Mouse (Mus musculus) adrenal gland, adult 2 months (tissue): Measurements from ENCODE around the gene Glipr1. TPM values are rescaled to one million over a fixed set of nuclear protein-coding genes. Genes with fewer than 3 reads are reported as not detected.

Source experiments
- DNase-seq: peaks from one replicate; pipeline ENCODE4 v3.0.0; 2021
- polyA plus RNA-seq: library from polyadenylated mRNA; depleted of rRNA; stranded (reverse); fragments of >200 nt; gene quantifications from 2 replicates; pipeline ENCODE4 v1.2.3, GENCODE M21; 2012; rRNA removed
- total RNA-seq, 2 experiments: library from RNA; stranded (reverse); gene quantifications; 2 replicates each; pipeline ENCODE4 v1.2.3; 2021

Glipr1 gene
- total and polyA plus RNA-seq, 3 experiments = 0.67 to 4.6 (median 2.9) TPM

GRCm38 (mm10) chr10:111960459-111960858, 42.0 kb downstream of the Glipr1 start:
- DNase-seq = no peak

- no peak for DNase-seq
Observed at GRCm38 (mm10) chr10:111959353-111959752, 43.1 kb downstream of the Glipr1 start.

- DNase-seq = no peak
Observed at GRCm38 (mm10) chr10:111958046-111958421, 44.4 kb downstream of the Glipr1 start.

GRCm38 (mm10) chr10:111957271-111958045, 45.0 kb downstream of the Glipr1 start:
- peak; percentile 66 for DNase-seq

- DNase-seq = no peak
Observed at GRCm38 (mm10) chr10:111955836-111956235, 46.6 kb downstream of the Glipr1 start.

- no peak for DNase-seq
Observed at GRCm38 (mm10) chr10:111949008-111949407, 53.4 kb downstream of the Glipr1 start.

- no peak for DNase-seq
Observed at GRCm38 (mm10) chr10:111948041-111948440, 54.4 kb downstream of the Glipr1 start.

- no peak for DNase-seq
Observed at GRCm38 (mm10) chr10:111945563-111945962, 56.9 kb downstream of the Glipr1 start.

GRCm38 (mm10) chr10:111943026-111943425, 59.4 kb downstream of the Glipr1 start:
- DNase-seq = no peak

- DNase-seq = no peak
Observed at GRCm38 (mm10) chr10:111937146-111937534, 65.3 kb downstream of the Glipr1 start.

- peak; percentile 69 for DNase-seq
Observed at GRCm38 (mm10) chr10:111936491-111937145, 65.8 kb downstream of the Glipr1 start.

GRCm38 (mm10) chr10:111936021-111936420, 66.4 kb downstream of the Glipr1 start:
- no peak for DNase-seq

Other genes starting within 250 kb of the Glipr1 start
- 10 to 100 TPM; 34.1 to 38.6 TPM for gene Krr1, start 30.0 kb downstream of the Glipr1 start, total RNA-seq
- 1.0 and 2.0 TPM in 2 replicates for gene Krr1, start 30.0 kb downstream of the Glipr1 start, polyA plus RNA-seq
- not detected for gene Glipr1l1, start 57.6 kb upstream of the Glipr1 start, total RNA-seq
- gene Glipr1l1, start 57.6 kb upstream of the Glipr1 start, polyA plus RNA-seq = not detected in 2 replicates
- gene Glipr1l2, start 80.7 kb upstream of the Glipr1 start, total RNA-seq = not detected
- gene Glipr1l2, start 80.7 kb upstream of the Glipr1 start, polyA plus RNA-seq = not detected in 2 replicates
- gene Glipr1l3, start 157.7 kb upstream of the Glipr1 start, total RNA-seq = not detected
- not detected in 2 replicates for gene Glipr1l3, start 157.7 kb upstream of the Glipr1 start, polyA plus RNA-seq
- not detected for gene Caps2, start 161.0 kb upstream of the Glipr1 start, total RNA-seq
- gene Caps2, start 161.0 kb upstream of the Glipr1 start, polyA plus RNA-seq = not detected in 2 replicates